Mouse (Mus musculus) splenic B cell, adult 2 months (primary cell): Measurements from ENCODE around the gene Myo18a.
A peak's percentile ranks its signal among the peaks of the same experiment; 100 is the strongest.
"Not testable (repeated sequence)": the region's sequence is repeated elsewhere in the genome, so short reads cannot be mapped to it uniquely, and the experiment has no call there.

Experiments used
- DNase-seq: peaks from one replicate; pipeline ENCODE4 v3.0.0-alpha.2; 2011; ENCODE audit warnings: low read depth, low spot score
- H3K27me3 ChIP-seq: 2 replicates; pipeline ENCODE4 v1.6.1; 2012; ENCODE audit warnings: mild to moderate bottlenecking, low read length, moderate library complexity, mixed read lengths; ENCODE audit not compliant: control insufficient read depth, poor library complexity, insufficient read depth, severe bottlenecking
- H3K36me3 ChIP-seq: 2 replicates; pipeline ENCODE4 v1.6.1; 2012; ENCODE audit warnings: mild to moderate bottlenecking, low read length, moderate library complexity, mixed read lengths; ENCODE audit not compliant: control insufficient read depth, poor library complexity, insufficient read depth, severe bottlenecking

Myo18a gene

DNA sequence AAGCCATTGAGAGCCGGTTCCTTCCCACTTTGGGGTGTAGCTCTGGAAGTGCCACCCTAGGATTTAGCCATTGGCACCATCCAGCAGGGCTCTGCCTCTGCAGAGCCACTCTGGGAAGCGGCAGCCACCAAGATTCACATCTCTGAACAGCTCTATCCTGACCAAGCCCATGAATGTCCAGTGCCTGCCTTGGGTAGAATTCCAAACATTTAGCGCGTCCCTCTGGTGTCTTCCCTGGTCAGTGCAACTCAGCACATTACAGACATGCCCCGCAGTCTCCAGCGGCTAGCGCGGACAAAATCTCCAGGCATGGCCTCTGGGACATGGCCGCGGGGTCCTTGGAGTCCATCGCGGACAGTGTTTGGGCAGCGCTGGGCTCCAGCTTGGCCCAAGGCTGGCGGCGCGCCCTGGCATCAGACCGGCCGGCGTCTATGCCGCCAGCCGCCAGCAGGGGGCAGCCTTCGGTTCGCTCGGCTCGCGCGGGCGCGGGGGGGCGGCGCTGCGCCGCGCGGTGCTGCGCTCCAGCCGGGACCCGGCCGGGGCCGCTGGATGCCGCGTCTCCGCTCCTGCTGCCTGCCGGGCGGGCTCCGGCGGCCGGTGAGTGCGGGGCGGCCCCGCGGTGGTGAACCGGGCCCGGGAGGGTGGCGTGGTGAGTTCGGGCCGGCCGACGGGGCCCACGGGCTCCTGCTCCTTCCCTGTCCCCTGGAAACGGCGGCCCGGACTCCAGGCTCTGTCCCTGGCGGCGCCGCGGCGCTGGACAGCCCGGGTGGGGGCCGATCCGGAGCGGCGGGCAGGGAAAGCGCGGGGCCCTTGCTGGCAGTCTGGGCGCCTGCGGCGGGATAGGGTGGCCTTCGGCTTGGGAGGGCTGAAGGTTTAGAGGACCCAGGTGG, at the start of gene Myo18a:
TSS of gene Myo18a (plus strand) at position 464 of the 890 bp plus-strand sequence.
- peak; percentile 83 for DNase-seq
- H3K27me3 ChIP-seq, result no peaks in the 10 kb centered on the region
- no peaks in the 10 kb centered on the region for H3K36me3 ChIP-seq

DNA sequence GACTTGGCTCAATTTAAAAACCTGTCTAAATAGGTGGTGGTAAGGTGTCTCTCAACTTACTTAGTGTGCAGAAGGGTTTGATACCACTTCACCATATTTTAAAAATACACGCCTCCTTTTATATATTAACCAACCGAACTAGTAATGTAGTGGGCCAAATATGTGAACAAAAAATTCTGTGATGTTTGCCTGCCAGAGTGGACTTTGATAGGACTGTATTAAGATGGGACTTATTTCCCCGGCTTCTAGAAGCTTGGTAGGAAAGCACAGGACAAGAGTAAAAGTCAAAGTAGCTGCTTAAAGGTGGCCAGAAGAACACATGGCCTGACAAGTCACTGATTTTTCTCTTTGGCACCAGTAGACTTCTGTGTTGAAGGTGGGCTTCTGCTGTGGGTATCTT, 49.3 kb upstream of the Myo18a start:
- DNase-seq, result no peak
- peaks cover 5% of the 10 kb centered on the region; the same call in 1 of the 2 replicates for H3K36me3 ChIP-seq
- H3K27me3 ChIP-seq, result no peaks in the 10 kb centered on the region; the same call in 1 of the 2 replicates

DNA sequence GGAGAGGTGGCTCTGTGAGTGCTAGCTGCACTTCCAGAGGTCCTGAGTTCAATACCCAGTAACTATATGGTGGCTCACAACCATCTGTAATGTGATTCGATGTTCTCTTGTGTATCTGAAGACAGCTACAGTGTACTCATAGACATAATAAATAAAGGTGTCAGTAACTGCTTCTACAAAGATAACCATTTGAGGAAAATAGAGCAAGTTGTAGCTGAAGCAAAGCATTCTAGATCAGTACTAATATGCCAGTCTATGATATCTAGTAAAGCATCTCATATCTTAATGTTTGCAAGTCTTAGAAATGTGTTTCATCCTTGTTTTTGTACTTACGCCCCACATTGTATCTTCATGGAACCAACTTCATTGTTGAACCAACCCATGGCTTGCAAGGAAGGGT, 44.0 kb upstream of the Myo18a start:
- H3K36me3 ChIP-seq, result no peaks in the 10 kb centered on the region; the same call in 1 of the 2 replicates
- no peak for DNase-seq
- H3K27me3 ChIP-seq, result no peaks in the 10 kb centered on the region; the same call in 1 of the 2 replicates

DNA sequence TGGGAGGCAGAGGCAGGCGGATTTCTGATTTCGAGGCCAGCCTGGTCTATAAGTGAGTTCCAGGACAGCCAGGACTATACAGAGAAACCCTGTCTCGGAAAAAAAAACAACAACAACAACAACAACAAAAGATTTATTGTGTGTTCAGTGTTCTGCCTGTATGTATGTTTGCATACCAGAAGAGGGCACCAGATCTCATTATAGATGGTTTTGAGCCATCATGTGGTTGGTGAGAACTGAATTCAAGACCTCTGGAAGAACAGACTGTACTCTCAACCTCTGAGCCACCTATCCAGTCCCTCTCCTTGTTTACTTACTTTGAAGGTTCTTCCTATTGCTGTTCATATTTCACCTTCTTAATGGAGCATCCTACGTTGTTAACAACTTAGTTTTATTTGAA, 41.7 kb upstream of the Myo18a start:
- DNase-seq, result peak; percentile 6
- Histone ChIP-seq H3K36me3 (no peaks in the 10 kb centered on the region; the same call in 1 of the 2 replicates), H3K27me3 (no peaks in the 10 kb centered on the region)

DNA sequence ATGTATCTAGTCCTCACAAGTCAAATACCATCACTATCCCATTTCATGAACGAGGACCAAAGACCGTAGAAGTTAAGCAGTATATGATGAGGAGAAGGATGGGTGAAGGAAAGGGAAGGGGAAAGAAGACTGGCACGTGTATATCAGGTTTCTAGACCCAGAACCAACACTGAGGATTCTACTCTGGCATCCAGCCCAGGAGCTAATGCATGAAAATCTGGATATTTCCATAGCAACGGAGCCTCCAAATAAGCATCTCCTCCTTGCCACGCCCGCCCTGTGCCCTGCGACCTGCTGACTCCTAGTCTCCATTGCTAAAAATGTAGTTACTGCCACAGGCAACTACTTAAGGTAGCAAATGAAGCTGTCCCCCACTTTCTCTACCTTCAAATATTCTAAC, 38.3 kb upstream of the Myo18a start:
- DNase-seq, result no peak
- H3K36me3 ChIP-seq, result no peaks in the 10 kb centered on the region
- no peaks in the 10 kb centered on the region for H3K27me3 ChIP-seq

DNA sequence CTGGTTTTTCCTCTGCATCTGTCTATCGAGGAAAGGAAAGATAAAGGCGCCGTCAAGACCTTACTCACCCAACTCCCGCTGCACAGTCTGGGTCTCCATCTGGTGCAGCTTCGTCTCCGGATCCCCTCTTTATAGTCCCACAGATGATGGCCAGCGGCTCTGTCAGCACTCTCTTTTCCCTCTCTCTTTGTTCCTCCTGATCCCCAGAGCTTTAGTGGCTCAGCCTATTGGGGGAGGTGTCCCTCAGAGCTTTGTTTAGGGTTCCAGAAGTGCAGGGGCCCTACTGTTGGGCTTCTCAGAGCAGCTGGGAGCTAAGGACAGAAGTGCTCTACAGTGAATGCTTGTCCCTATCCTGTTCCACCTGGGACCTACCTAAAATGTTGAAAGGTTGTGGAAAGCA, 37.9 kb upstream of the Myo18a start, which contains the start of gene Cryba1:
TSS of gene Cryba1 (minus strand) at position 101 of the 400 bp plus-strand sequence.
- no peak for DNase-seq
- no peaks in the 10 kb centered on the region for H3K36me3 ChIP-seq

DNA sequence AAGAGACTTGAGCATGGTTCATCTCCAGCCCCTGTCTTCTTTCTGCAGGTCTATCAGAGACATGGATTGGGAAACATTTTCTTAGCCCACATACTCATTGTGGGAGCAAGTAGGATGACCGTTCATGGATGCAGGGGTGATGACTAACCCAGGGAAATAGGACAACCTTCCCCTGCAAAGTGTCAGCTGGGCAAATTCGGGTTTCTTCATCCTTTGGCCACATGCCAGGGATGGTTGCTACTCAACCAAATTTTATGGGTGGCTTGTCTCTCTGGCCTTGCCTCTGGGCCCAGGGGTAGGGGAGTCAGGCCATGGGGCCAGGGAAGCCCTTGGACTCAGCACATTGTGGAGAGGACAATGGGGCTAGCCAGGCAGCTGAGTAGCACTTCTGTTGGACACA, 34.5 kb upstream of the Myo18a start:
- DNase-seq, result no peak
- Histone ChIP-seq H3K27me3 (no peaks in the 10 kb centered on the region), H3K36me3 (no peaks in the 10 kb centered on the region)

More for the DNA sequence above, 37.9 kb upstream of the Myo18a start, which contains the start of gene Cryba1:
- H3K27me3 ChIP-seq, result no peaks in the 10 kb centered on the region

DNA sequence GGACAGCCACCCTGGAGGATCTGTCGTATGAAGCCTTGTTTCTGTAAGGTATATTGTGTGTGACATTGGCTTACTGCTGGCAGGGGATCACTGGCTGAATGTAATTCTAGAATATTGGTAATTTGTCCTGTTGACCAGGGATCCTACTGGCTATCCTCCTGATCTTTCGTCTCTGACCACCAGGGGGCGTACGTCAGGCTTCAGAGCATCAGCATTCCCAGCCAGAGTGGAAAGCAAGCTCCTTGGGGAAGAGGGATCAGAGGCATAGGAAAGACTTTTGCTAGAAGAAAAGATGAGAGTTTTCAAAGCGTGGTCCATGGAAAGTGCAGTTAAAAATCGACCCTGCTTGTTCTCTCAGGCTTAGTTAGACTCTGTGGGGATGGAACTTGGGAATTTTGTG, 25.8 kb upstream of the Myo18a start:
- no peaks in the 10 kb centered on the region for H3K27me3 ChIP-seq
- peak; percentile 77 for DNase-seq
- no peaks in the 10 kb centered on the region; the same call in 1 of the 2 replicates for H3K36me3 ChIP-seq

DNA sequence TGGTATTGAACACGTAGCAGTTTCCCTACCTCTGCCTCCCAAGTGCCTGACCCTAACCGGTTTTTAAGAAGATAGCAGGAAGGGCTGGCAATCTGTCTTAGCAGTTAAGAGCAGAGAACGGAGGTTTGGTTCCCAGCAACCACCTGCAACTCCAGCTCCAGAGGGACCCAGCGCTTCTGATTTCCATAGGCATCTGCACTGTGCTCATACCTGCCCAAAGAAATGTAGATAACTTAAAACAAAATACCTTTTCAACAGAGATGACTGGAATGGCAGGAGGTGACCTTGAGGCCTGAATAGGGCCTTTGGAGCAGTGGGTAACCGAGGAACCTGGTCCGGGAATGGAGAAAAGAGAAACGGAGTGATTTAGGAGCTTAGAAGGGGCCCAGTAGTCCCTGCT, 24.5 kb upstream of the Myo18a start:
- Histone ChIP-seq H3K36me3 (no peaks in the 10 kb centered on the region; the same call in 1 of the 2 replicates), H3K27me3 (no peaks in the 10 kb centered on the region)
- DNase-seq, result no peak

DNA sequence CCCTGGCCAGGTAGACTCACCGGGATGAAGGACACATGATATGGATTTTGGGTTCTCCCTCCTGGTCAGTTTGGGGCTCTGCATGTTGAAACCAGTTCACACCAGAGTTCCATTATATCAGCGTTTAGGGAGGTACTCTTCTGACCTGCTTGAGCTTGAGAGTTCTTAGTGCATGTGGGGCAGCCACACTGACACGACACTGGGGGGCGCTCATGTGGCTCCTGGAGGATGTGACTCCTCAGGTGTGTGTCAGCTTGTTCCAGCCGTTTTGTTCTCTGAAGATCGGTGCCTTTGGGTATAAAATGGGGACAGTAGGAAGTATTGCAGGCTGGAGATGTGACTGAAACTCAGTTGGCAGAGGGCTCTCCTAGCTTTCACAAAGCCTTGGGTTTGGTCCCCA, 19.1 kb upstream of the Myo18a start:
- peak; percentile 29 for DNase-seq
- H3K27me3 ChIP-seq, result no peaks in the 10 kb centered on the region
- no peaks in the 10 kb centered on the region for H3K36me3 ChIP-seq

DNA sequence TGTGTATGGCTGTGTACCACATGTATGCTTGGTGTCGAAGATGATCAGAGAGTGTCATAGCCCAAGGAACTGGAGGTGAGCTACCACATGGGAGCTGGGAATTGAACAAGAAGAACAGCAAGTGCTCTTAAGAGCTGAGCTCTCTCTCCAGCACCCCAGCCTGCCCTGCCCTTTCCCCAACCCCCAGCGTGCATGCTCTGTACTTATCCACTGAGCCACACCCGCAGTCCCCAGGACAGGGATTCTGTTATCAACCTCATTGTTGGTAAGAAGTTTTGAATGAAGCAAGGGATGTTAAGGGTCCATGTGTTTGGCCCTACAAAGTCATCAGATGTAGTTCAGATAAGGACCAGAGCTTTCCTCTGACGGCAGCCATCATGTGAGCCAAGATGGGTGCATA, 16.4 kb upstream of the Myo18a start:
- Histone ChIP-seq H3K27me3 (no peaks in the 10 kb centered on the region), H3K36me3 (no peaks in the 10 kb centered on the region)
- DNase-seq, result no peak

DNA sequence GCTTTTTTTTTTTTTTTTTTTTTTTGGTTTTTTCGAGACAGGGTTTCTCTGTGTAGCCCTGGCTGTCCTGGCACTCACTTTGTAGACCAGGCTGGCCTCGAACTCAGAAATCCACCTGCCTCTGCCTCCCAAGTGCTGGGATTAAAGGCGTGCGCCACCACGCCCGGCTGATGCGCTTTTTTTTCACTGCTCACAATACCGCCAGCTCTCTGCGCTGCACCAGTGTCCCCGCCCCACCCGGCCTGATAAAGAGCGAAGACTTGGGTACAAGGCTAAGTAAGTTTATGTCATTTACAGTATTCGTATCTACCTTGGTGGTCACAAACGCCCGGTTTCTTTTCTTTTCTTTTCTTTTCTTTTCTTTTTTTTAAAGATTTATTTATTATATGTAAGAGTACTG, 15.9 kb upstream of the Myo18a start:
- DNase-seq, H3K27me3 ChIP-seq, H3K36me3 ChIP-seq: not testable (repeated sequence)

DNA sequence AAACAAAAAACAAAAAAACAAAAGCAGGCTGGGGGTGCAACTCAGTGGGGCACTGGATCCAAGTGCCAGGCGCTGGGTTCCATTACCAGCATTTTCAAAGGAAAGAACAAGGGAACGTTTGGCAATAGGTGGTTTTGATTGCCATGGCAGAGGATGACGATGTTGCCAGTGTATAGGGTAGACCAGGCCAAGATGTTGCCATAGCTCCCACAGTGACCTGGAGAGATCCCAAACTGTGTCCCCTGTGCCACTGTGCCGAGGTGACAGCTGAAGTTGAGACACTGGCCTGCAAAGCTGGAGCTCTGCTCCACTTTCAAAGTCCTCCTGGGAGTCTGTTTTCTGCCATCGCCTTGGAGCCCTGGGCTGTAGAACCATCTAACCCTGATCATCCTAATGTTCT, 14.1 kb upstream of the Myo18a start:
- DNase-seq, result no peak
- no peaks in the 10 kb centered on the region for H3K36me3 ChIP-seq

DNA sequence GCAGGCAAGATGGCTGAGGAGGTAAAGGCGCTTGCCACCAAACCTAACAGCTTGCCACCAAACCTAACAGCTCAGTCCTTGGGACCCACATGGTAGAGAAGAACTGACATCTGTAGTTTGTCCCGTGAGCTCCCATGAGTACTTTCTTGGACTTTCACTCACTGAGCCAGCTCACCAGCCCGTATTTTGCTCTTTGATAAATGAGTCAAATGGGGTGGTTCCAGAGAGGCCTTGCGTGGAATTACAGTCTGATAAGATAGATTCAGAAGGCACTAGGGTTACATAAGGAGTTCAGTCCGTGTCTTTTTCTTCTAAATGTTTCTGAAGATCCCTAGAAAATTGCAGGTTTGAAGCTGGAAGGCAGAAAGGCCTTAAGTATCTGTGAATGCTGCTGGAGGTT, 10.5 kb upstream of the Myo18a start:
- Histone ChIP-seq H3K36me3 (no peaks in the 10 kb centered on the region), H3K27me3 (no peaks in the 10 kb centered on the region)
- DNase-seq, result no peak

More for the DNA sequence above, 14.1 kb upstream of the Myo18a start:
- no peaks in the 10 kb centered on the region for H3K27me3 ChIP-seq

DNA sequence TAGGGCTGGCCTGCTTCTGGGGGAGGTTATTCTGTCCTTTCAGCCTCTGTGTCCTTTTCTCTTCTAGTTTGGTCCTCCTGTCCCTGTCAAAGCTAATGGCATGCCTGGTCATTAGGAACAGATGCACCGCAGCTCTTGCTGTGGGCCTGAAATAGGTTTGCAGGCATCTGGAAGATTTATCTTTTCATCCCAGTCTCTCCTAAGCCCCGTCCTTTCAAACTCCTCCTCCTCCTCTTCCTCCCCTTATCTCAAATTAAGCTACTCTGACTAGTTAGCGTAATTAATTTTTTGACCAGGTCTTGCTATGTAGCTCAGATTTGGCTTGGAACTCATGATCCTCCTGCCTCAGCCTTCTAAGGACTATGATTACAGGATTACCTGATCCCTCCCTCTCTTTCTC, 9.6 kb upstream of the Myo18a start:
- DNase-seq, result no peak
- Histone ChIP-seq H3K36me3 (no peaks in the 10 kb centered on the region), H3K27me3 (no peaks in the 10 kb centered on the region)
